ENCODE assay signal across 26 mouse cellular contexts in the genomic region with DNA sequence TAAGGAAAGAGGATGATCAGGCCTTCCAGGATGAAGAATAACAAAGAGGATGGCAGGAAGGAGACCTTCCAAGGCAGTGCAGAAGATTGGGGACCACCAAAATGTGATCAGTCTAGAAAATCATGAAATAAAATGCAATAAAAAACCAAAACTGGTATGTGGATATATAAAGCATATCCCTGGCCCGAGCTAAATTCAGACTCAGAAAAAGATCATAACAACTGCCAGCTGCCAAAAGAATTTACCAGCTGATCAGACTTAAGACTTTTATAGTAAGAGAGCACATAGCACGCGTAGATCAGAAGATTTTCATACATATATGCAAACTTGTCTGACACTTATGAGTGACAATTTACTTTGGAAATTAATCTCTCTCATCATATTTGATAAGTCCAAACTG.
DNase-seq lines count a peak whose midpoint lies in the region; ATAC-seq and TF ChIP-seq lines count a peak whose summit lies in the region.
"Had no signal": no experiment of that assay in that cellular context is flagged by ENCODE, and none has a peak within 500 bp of the region (broad histone marks: within the 10 kb centered on the region; RNA-seq: fewer than 3 reads in every experiment).

No protein-coding gene starts in this region.

- no peaks in the 10 kb centered on the region for H3K36me3 ChIP-seq in embryonic facial prominence, embryonic 14.5 days (ENCODE audit: control insufficient read depth, insufficient read depth, low read length)
- H3K36me3 ChIP-seq in embryonic facial prominence, embryonic 10.5 days (replicated peaks), result no peaks in the 10 kb centered on the region
- H3K36me3 ChIP-seq: embryonic facial prominence, embryonic 12.5 days; forebrain, embryonic 12.5 days; forebrain, embryonic 15.5 days; heart, embryonic 12.5 days; heart, embryonic 15.5 days; hindbrain, embryonic 10.5 days; hindbrain, embryonic 13.5 days had no signal

- H3K9ac ChIP-seq in embryonic facial prominence, embryonic 14.5 days (ENCODE audit: low read depth, low read length), result no peak overlapping the region
- H3K9ac ChIP-seq: embryonic facial prominence, embryonic 12.5 days; forebrain, embryonic 12.5 days; forebrain, embryonic 15.5 days; heart, embryonic 12.5 days; heart, embryonic 15.5 days; hindbrain, embryonic 13.5 days had no signal

- H3K4me2 ChIP-seq in embryonic facial prominence, embryonic 14.5 days (ENCODE audit: low read depth, low read length), result no peak overlapping the region
- H3K4me2 ChIP-seq: embryonic facial prominence, embryonic 12.5 days; forebrain, embryonic 12.5 days; forebrain, embryonic 15.5 days; heart, embryonic 12.5 days; heart, embryonic 15.5 days; hindbrain, embryonic 13.5 days had no signal

- intact Hi-C loops in left cerebral cortex, adult 2 months (cut with DNase I), result no loop called here
- intact Hi-C loops in left cerebral cortex, postnatal 4 days (cut with DNase I), result no loop called here

- H3K27ac ChIP-seq in embryonic facial prominence, embryonic 14.5 days (replicated peaks; ENCODE audit: low read depth, low read length), result no peak overlapping the region
- no peak overlapping the region for H3K27ac ChIP-seq in embryonic facial prominence, embryonic 10.5 days (replicated peaks)
- H3K27ac ChIP-seq in left cerebral cortex, adult 2 months, result peak overlapping the region; percentile 44
- H3K27ac ChIP-seq: embryonic facial prominence, embryonic 12.5 days; forebrain, embryonic 12.5 days; forebrain, embryonic 15.5 days; gastrocnemius, adult 2 months; heart, embryonic 15.5 days; hindbrain, embryonic 10.5 days; hindbrain, embryonic 13.5 days had no signal

- peak; percentile 13 for DNase-seq in embryonic facial prominence, embryonic 14.5 days (ENCODE audit: low spot score)
- DNase-seq in embryonic facial prominence, embryonic 10.5 days (ENCODE audit: low spot score), result no peak
- no peak for DNase-seq in left cerebral cortex, adult 2 months (ENCODE audit: extremely low spot score in 1 of 2, low spot score in 2 of 2)
- DNase-seq in left cerebral cortex, postnatal 4 days, result no peak
- DNase-seq in right cerebral cortex, adult 18-20 months, result peak; percentile 3
- DNase-seq in right cerebral cortex, postnatal 4 days, result no peak
- DNase-seq: adrenal gland, adult 8-10 months; adrenal gland, postnatal 25 days; cerebellum, adult 18-20 months; cerebellum, adult 9-10 months; cerebellum, postnatal 14 days; gastrocnemius, adult 2 months; gastrocnemius, postnatal 25 days; heart, adult 18-20 months; heart, postnatal 10 days; heart, postnatal 36 days had no signal

- H3K9me3 ChIP-seq in embryonic facial prominence, embryonic 14.5 days (ENCODE audit: control insufficient read depth, low read length), result no peaks in the 10 kb centered on the region
- no peaks in the 10 kb centered on the region for H3K9me3 ChIP-seq in embryonic facial prominence, embryonic 10.5 days
- H3K9me3 ChIP-seq: embryonic facial prominence, embryonic 12.5 days; forebrain, embryonic 12.5 days; forebrain, embryonic 15.5 days; heart, embryonic 12.5 days; heart, embryonic 15.5 days; hindbrain, embryonic 10.5 days; hindbrain, embryonic 13.5 days had no signal

- H3K4me1 ChIP-seq in embryonic facial prominence, embryonic 14.5 days (ENCODE audit: control insufficient read depth, insufficient read depth, low read length), result no peaks in the 10 kb centered on the region
- no peaks in the 10 kb centered on the region for H3K4me1 ChIP-seq in embryonic facial prominence, embryonic 10.5 days
- H3K4me1 ChIP-seq: embryonic facial prominence, embryonic 12.5 days; forebrain, embryonic 12.5 days; forebrain, embryonic 15.5 days; heart, embryonic 12.5 days; heart, embryonic 15.5 days; hindbrain, embryonic 10.5 days; hindbrain, embryonic 13.5 days had no signal

- no peaks in the 10 kb centered on the region for H3K27me3 ChIP-seq in embryonic facial prominence, embryonic 14.5 days (replicated peaks; ENCODE audit: control insufficient read depth, insufficient read depth, low read length)
- no peaks in the 10 kb centered on the region for H3K27me3 ChIP-seq in embryonic facial prominence, embryonic 10.5 days (replicated peaks; ENCODE audit: low read depth, poor library complexity, severe bottlenecking)
- H3K27me3 ChIP-seq: embryonic facial prominence, embryonic 12.5 days; forebrain, embryonic 12.5 days; forebrain, embryonic 15.5 days; heart, embryonic 12.5 days; heart, embryonic 15.5 days; hindbrain, embryonic 13.5 days had no signal

- no peak for ATAC-seq in embryonic facial prominence, embryonic 14.5 days (ENCODE audit: low read depth)
- ATAC-seq: activated CD4-positive, CD25-positive, alpha-beta regulatory T cell, adult 4 months; forebrain, embryonic 15.5 days; hindbrain, embryonic 16.5 days had no signal

- no peak for TF ChIP-seq CTCF in left cerebral cortex, adult 2 months (IDR thresholded peaks at IDR 0.05)

- WGBS in embryonic facial prominence, embryonic 14.5 days, result 59% methylated on average over 3 of the region's 3 CpGs
- WGBS in embryonic facial prominence, embryonic 10.5 days, result 91% methylated on average over 3 of the region's 3 CpGs

- H3K4me3 ChIP-seq in embryonic facial prominence, embryonic 14.5 days (ENCODE audit: low read depth, low read length), result no peak overlapping the region
- no peak overlapping the region for H3K4me3 ChIP-seq in embryonic facial prominence, embryonic 10.5 days
- no peak overlapping the region for H3K4me3 ChIP-seq in left cerebral cortex, adult 2 months
- H3K4me3 ChIP-seq: embryonic facial prominence, embryonic 12.5 days; erythroblast, embryonic 14.5 days; forebrain, embryonic 12.5 days; forebrain, embryonic 15.5 days; gastrocnemius, adult 2 months; heart, embryonic 12.5 days; heart, embryonic 15.5 days; hindbrain, embryonic 10.5 days; hindbrain, embryonic 13.5 days had no signal

Comparison
In these comparisons a context has a peak if more than half of its experiments do, and no peak if none do; other contexts are left out.
1. DNase-seq: peak in embryonic facial prominence, embryonic 14.5 days (single experiment) and right cerebral cortex, adult 18-20 months (single experiment); none in embryonic facial prominence, embryonic 10.5 days (single experiment), left cerebral cortex, adult 2 months (0 of 2), left cerebral cortex, postnatal 4 days (single experiment) and right cerebral cortex, postnatal 4 days (single experiment).